Mouse (Mus musculus): ENCODE measurements at regions not wholly inside any gene's neighbourhood (a gene's known extent, or its start where the extent isn't known, plus 50 kb on each side); places are given as distances from the start of the nearest gene placed in this dataset.

DNA sequence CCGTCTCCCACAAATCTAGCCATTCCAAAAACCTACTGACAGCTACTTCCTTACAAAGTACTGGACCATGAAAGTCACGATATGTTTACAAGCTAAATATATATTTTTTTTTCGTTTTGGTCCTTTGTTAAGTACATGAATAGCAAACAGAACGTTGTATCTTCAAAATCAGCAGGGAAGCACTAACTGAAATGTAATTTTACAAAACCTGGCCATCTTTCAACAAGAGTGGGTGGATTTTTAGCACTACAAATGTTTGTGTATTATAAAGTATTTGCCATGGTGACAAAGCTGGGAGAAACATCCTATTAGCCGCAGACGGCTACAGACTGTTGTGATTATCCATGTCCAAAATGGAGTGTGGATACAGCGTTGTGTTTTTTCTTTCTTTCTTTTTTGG lies 233.1 kb upstream of the Tank start:
- Histone ChIP-seq H3K4me3 (replicated peaks; ENCODE audit: low read length) (no peak overlapping the region), H3K9ac (ENCODE audit: low read length) (no peak overlapping the region), H3K36me3 (ENCODE audit: control insufficient read depth, insufficient read depth, low read length) (no peaks in the 10 kb centered on the region), H3K4me2 (ENCODE audit: low read depth, low read length) (no peak overlapping the region), H3K27me3 (ENCODE audit: control insufficient read depth, insufficient read depth, low read length) (no peaks in the 10 kb centered on the region), H3K9me3 (replicated peaks; ENCODE audit: control insufficient read depth, low read length) (no peaks in the 10 kb centered on the region), H3K4me1 (ENCODE audit: control insufficient read depth, insufficient read depth, low read length) (no peaks in the 10 kb centered on the region), H3K27ac (ENCODE audit: low read length) (no peak overlapping the region)
- 71% methylated on average over 7 of the region's 7 CpGs for WGBS
- ATAC-seq (ENCODE audit: insufficient read depth, low FRiP score): no peak

DNA sequence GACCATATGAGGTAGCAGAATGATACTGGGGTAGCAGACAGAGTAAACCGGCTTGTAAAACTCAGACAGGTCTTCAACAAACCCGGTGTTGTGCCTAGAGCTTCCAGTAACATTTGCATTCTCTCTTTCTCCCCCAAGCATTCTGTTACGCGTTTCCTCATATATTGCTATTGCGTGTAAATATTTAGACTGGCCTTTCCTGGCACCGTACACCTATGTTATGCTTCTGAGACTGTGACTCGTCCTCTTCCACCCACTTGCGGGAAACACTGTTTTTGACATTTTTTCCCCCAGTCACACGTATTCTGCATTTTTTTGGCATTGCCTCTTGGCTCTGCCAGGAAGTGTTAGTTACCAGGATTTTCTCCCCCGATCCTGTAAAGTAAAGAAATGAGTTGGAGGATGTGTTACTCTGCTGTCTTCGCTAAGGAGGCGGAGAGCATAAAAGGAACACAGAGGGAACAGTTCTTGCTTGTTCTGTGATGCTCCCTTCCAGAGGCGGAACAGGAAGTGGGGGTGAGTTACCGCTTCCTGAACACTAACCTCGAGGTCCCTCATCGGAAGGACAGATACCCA lies 233.7 kb upstream of the Tank start:
- Histone ChIP-seq H3K4me2 (ENCODE audit: low read depth, low read length) (no peak overlapping the region), H3K27ac (ENCODE audit: low read length) (no peak overlapping the region)

DNA sequence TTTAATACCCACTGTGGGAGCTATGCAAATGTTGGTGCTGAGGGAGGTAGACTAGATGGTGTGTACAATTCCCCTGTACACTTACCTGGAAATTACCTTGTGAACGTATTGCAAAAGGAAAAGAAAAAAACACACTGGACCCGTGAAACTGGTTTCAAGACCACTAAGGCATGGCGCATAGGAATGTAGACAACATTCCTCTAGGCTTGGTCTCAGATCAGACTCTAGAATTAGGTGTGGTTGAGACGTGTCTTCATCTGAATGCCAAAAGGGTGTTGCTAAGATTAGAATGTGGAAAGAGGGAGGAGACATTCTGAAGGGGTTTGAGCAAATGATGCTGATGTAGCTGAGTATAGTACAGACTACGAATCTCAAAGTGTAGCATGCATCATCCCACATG lies 237.1 kb upstream of the Tank start:
- Histone ChIP-seq H3K9me3 (replicated peaks; ENCODE audit: control insufficient read depth, low read length) (no peaks in the 10 kb centered on the region), H3K9ac (ENCODE audit: low read length) (no peak overlapping the region), H3K4me1 (ENCODE audit: control insufficient read depth, insufficient read depth, low read length) (no peaks in the 10 kb centered on the region), H3K4me2 (ENCODE audit: low read depth, low read length) (no peak overlapping the region), H3K36me3 (ENCODE audit: control insufficient read depth, insufficient read depth, low read length) (no peaks in the 10 kb centered on the region), H3K4me3 (replicated peaks; ENCODE audit: low read length) (no peak overlapping the region), H3K27me3 (ENCODE audit: control insufficient read depth, insufficient read depth, low read length) (no peaks in the 10 kb centered on the region), H3K27ac (ENCODE audit: low read length) (no peak overlapping the region)
- WGBS: 75% methylated on average over 5 of the region's 5 CpGs
- ATAC-seq (ENCODE audit: insufficient read depth, low FRiP score): no peak

More for the DNA sequence above, 233.7 kb upstream of the Tank start:
- no peak overlapping the region for H3K4me3 ChIP-seq (replicated peaks; ENCODE audit: low read length)
- H3K4me1 ChIP-seq (ENCODE audit: control insufficient read depth, insufficient read depth, low read length): no peaks in the 10 kb centered on the region
- H3K9me3 ChIP-seq (replicated peaks; ENCODE audit: control insufficient read depth, low read length): no peaks in the 10 kb centered on the region
- H3K36me3 ChIP-seq (ENCODE audit: control insufficient read depth, insufficient read depth, low read length): no peaks in the 10 kb centered on the region
- WGBS: 67% methylated on average over 16 of the region's 16 CpGs
- H3K9ac ChIP-seq (ENCODE audit: low read length): no peak overlapping the region
- no peaks in the 10 kb centered on the region for H3K27me3 ChIP-seq (ENCODE audit: control insufficient read depth, insufficient read depth, low read length)
- no peak for ATAC-seq (ENCODE audit: insufficient read depth, low FRiP score)

DNA sequence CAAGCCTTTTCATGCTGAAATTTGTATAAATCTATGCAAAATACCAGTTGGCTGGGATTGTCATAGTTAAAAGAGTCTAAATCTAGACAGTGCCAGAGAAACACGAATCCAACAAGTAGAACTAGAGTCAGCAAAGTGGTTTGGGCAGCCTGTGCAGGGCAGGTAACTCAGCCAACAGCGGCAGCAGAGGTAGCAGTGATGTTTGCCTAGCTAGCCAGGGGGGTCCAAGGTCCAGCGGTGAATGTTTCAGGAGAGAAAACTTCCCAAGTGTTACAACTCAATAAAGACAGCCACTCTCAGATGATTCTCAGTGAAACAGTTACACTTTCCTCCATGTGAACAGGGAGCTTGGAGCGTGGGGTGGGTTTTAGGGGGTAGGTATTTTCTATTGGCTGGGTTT lies 259.2 kb upstream of the Tank start:
- Histone ChIP-seq H3K9me3 (replicated peaks; ENCODE audit: control insufficient read depth, low read length) (no peaks in the 10 kb centered on the region), H3K27ac (ENCODE audit: low read length) (no peak overlapping the region), H3K4me1 (ENCODE audit: control insufficient read depth, insufficient read depth, low read length) (no peaks in the 10 kb centered on the region), H3K9ac (ENCODE audit: low read length) (no peak overlapping the region), H3K36me3 (ENCODE audit: control insufficient read depth, insufficient read depth, low read length) (no peaks in the 10 kb centered on the region), H3K4me3 (replicated peaks; ENCODE audit: low read length) (no peak overlapping the region), H3K4me2 (ENCODE audit: low read depth, low read length) (no peak overlapping the region), H3K27me3 (ENCODE audit: control insufficient read depth, insufficient read depth, low read length) (no peaks in the 10 kb centered on the region)
- no peak for ATAC-seq (ENCODE audit: insufficient read depth, low FRiP score)
- 72% methylated on average over 4 of the region's 4 CpGs for WGBS

- Histone ChIP-seq H3K4me2 (ENCODE audit: low read depth, low read length) (no peak overlapping the region), H3K9me3 (replicated peaks; ENCODE audit: control insufficient read depth, low read length) (no peaks in the 10 kb centered on the region), H3K4me3 (replicated peaks; ENCODE audit: low read length) (no peak overlapping the region), H3K27me3 (ENCODE audit: control insufficient read depth, insufficient read depth, low read length) (no peaks in the 10 kb centered on the region), H3K4me1 (ENCODE audit: control insufficient read depth, insufficient read depth, low read length) (no peaks in the 10 kb centered on the region), H3K27ac (ENCODE audit: low read length) (no peak overlapping the region), H3K9ac (ENCODE audit: low read length) (no peak overlapping the region), H3K36me3 (ENCODE audit: control insufficient read depth, insufficient read depth, low read length) (no peaks in the 10 kb centered on the region)
- ATAC-seq (ENCODE audit: insufficient read depth, low FRiP score): no peak
- WGBS: 80% methylated on average over 4 of the region's 4 CpGs
These were observed 268.0 kb upstream of the Tank start for GRCm38 (mm10) chr2:61310405-61310804.

GRCm38 (mm10) chr2:61309219-61309618 lies 269.2 kb upstream of the Tank start:
- H3K36me3 ChIP-seq (ENCODE audit: control insufficient read depth, insufficient read depth, low read length): no peaks in the 10 kb centered on the region
- peak overlapping the region; percentile 60; the same call in 1 of the 2 replicates for H3K27ac ChIP-seq (ENCODE audit: low read length)
- no peaks in the 10 kb centered on the region for H3K27me3 ChIP-seq (ENCODE audit: control insufficient read depth, insufficient read depth, low read length)
- no peaks in the 10 kb centered on the region for H3K9me3 ChIP-seq (replicated peaks; ENCODE audit: control insufficient read depth, low read length)
- H3K4me3 ChIP-seq (replicated peaks; ENCODE audit: low read length): no peak overlapping the region
- 80% methylated on average over 2 of the region's 2 CpGs for WGBS
- no peak overlapping the region for H3K9ac ChIP-seq (ENCODE audit: low read length)
- H3K4me1 ChIP-seq (ENCODE audit: control insufficient read depth, insufficient read depth, low read length): no peaks in the 10 kb centered on the region
- H3K4me2 ChIP-seq (ENCODE audit: low read depth, low read length): no peak overlapping the region
- ATAC-seq (ENCODE audit: insufficient read depth, low FRiP score): peak; percentile 29; the same call in 1 of the 2 replicates

DNA sequence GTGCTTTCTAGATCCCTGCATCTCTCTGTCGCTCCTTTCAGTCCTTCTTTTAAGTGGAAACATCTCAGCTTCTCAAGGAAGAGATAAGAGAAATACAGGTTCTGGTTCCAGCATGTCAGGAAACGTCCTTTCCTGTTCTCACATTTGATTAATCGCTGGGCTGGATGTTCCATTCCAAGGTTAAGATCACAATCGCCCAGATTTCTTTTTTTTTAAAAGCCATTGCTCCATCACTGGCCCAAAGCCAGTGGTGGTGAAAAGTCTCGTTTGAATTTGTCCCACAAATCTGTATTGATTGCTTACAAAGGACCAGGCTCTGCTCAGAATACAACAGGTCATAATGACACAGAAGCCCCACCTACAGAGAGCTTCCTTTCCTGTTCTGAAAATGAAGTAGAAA lies 281.2 kb upstream of the Tank start:
- ATAC-seq (ENCODE audit: insufficient read depth, low FRiP score): no peak
- peak overlapping the region; percentile 19; the same call in 1 of the 2 replicates for H3K27ac ChIP-seq (ENCODE audit: low read length)

GRCm38 (mm10) chr2:61296606-61297005 lies 281.8 kb upstream of the Tank start:
- WGBS: 73% methylated on average over 6 of the region's 6 CpGs
- Histone ChIP-seq H3K9ac (ENCODE audit: low read length) (no peak overlapping the region), H3K36me3 (ENCODE audit: control insufficient read depth, insufficient read depth, low read length) (no peaks in the 10 kb centered on the region), H3K4me1 (ENCODE audit: control insufficient read depth, insufficient read depth, low read length) (peaks cover 3% of the 10 kb centered on the region; the same call in 1 of the 2 replicates), H3K27me3 (ENCODE audit: control insufficient read depth, insufficient read depth, low read length) (no peaks in the 10 kb centered on the region), H3K27ac (ENCODE audit: low read length) (no peak overlapping the region), H3K9me3 (replicated peaks; ENCODE audit: control insufficient read depth, low read length) (no peaks in the 10 kb centered on the region), H3K4me3 (replicated peaks; ENCODE audit: low read length) (no peak overlapping the region), H3K4me2 (ENCODE audit: low read depth, low read length) (no peak overlapping the region)
- no peak for ATAC-seq (ENCODE audit: insufficient read depth, low FRiP score)

More for the DNA sequence above, 281.2 kb upstream of the Tank start:
- Histone ChIP-seq H3K36me3 (ENCODE audit: control insufficient read depth, insufficient read depth, low read length) (no peaks in the 10 kb centered on the region), H3K9me3 (replicated peaks; ENCODE audit: control insufficient read depth, low read length) (no peaks in the 10 kb centered on the region), H3K9ac (ENCODE audit: low read length) (no peak overlapping the region), H3K4me3 (replicated peaks; ENCODE audit: low read length) (no peak overlapping the region), H3K4me2 (ENCODE audit: low read depth, low read length) (no peak overlapping the region), H3K4me1 (ENCODE audit: control insufficient read depth, insufficient read depth, low read length) (peaks cover 3% of the 10 kb centered on the region; the same call in 1 of the 2 replicates), H3K27me3 (ENCODE audit: control insufficient read depth, insufficient read depth, low read length) (no peaks in the 10 kb centered on the region)
- WGBS: 51% methylated on average over 5 of the region's 5 CpGs

GRCm38 (mm10) chr2:61295261-61295964 lies 283.0 kb upstream of the Tank start:
- Histone ChIP-seq H3K27me3 (ENCODE audit: control insufficient read depth, insufficient read depth, low read length) (no peaks in the 10 kb centered on the region), H3K36me3 (ENCODE audit: control insufficient read depth, insufficient read depth, low read length) (no peaks in the 10 kb centered on the region), H3K4me2 (ENCODE audit: low read depth, low read length) (no peak overlapping the region), H3K4me1 (ENCODE audit: control insufficient read depth, insufficient read depth, low read length) (peaks cover 3% of the 10 kb centered on the region; the same call in 1 of the 2 replicates), H3K4me3 (replicated peaks; ENCODE audit: low read length) (no peak overlapping the region), H3K9ac (ENCODE audit: low read length) (no peak overlapping the region), H3K9me3 (replicated peaks; ENCODE audit: control insufficient read depth, low read length) (no peaks in the 10 kb centered on the region), H3K27ac (ENCODE audit: low read length) (no peak overlapping the region; the same call in 1 of the 2 replicates)
- WGBS: 25% methylated on average over 6 of the region's 6 CpGs
- no peak for ATAC-seq (ENCODE audit: insufficient read depth, low FRiP score)
